Mouse (Mus musculus) adrenal gland, postnatal 14 days (tissue): ENCODE results near the gene Agps. TPM values are rescaled to one million over a fixed set of nuclear protein-coding genes. Genes with fewer than 3 reads are reported as not detected.
A peak's percentile ranks its signal among the peaks of the same experiment; 100 is the strongest.

ENCODE experiments used
- DNase-seq: peaks from one replicate; pipeline ENCODE4 v3.0.0; 2021; ENCODE audit warnings: mixed read lengths
- long read RNA-seq, 2 experiments: library from polyadenylated mRNA; stranded (forward); transcript quantifications; one replicate each; pipeline ENCODE4 v2.0.0; 2021
- total RNA-seq: library from RNA; stranded (reverse); gene quantifications from 2 replicates; pipeline ENCODE4 v1.2.3, GENCODE M21; 2021

Agps gene
- 34.7 and 40.2 TPM in 2 replicates for total RNA-seq
- long read RNA-seq, experiment 1, full-length matches to known transcripts: 8 of 18 reads
- long read RNA-seq, experiment 1, partial matches to known transcripts: 5 of 18 reads
- long read RNA-seq, experiment 1, other reads (novel, unspliced or antisense): 5 of 18 reads
- long read RNA-seq, experiment 2, full-length matches to known transcripts: 12 of 17 reads
- long read RNA-seq, experiment 2, partial matches to known transcripts: 2 of 17 reads
- long read RNA-seq, experiment 2, other reads (novel, unspliced or antisense): 3 of 17 reads

DNA sequence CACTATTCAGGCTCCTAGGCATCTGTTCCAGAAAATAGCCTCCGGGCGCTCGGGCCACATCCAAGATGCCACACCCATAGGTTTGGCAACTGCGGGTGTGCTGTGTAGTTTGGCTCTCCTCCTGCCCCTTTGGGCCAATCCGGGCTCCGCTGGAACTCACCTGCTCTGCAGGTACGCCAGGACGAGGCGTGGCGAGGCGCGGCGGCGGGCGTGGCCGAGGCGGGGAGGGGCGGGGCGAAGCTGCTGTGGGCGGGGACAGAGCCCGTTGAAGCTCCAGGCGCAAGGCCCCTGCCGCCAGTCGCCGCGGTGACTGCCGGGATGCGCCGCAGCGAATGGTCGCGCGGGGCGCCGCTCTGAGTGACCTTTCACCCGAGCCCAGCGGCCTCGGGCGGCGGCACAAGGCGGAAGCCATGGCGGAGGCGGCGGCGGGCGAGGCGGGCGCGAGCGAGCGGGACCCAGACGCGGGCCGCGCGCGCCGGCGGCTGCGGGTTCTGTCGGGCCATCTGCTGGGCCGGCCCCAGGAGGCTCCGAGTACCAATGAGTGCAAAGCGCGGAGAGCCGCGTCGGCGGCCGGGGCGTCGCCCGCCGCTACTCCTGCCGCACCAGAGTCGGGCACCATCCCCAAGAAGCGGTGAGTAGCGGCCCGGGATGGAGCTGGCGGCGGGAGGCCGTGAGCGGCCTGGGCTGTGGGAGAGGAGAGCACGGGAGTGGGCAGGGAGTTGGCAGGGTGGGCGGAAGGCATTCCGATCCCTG, at the start of gene Agps:
Agps (plus strand) TSS at position 297 of the 753 bp plus-strand sequence.
- peak; percentile 93 for DNase-seq

- peak; percentile 69 for DNase-seq
These were observed 45.9 kb upstream of the Agps start for GRCm38 (mm10) chr2:75786075-75786474.

DNA sequence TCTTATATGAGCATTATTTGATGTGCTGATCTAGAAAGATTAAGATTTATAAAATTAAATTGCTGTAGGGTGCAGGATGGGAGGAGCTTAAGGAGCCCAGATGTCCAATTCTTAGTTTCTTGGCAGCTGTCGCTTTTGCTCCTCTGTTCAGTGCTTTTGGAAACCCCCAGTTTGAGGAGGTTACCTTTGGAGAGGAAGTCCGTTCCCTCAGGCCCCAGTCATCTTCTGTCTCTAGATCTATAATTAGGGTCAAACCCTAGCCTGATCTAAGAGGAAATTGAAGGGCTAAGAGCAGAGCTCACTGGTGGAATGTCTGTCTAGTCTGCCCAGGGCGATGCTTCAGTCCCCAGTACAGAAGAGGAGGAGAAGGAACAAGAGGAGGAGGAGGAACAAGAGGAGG, 43.5 kb upstream of the Agps start:
- no peak for DNase-seq

DNA sequence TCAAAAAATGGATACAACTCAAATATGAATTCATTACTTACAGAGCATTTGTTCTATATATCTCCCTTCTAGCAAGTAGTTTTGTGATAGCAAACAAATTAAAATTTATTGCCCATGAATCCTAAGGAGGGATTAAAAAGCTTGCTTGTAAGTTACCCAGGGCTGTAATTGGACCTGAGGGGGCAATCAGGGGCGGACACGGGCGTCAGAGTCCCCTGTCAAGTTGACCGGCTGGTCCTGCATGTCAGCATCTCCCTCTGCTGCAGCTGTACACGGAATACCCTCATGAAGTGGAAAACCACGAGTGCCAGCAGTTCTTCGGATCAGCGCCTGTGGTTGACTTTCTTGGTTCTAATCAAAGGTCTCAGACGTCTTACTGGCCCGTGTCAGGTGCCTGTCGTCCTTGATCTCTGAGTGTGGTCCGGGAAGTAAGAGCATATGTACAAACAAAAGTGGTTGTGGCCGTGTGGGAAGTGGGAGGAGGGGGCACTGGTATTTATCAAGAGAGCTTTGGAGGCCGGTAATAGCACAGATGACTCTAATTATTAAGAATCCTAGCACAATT, 41.9 kb upstream of the Agps start:
- no peak for DNase-seq

DNA sequence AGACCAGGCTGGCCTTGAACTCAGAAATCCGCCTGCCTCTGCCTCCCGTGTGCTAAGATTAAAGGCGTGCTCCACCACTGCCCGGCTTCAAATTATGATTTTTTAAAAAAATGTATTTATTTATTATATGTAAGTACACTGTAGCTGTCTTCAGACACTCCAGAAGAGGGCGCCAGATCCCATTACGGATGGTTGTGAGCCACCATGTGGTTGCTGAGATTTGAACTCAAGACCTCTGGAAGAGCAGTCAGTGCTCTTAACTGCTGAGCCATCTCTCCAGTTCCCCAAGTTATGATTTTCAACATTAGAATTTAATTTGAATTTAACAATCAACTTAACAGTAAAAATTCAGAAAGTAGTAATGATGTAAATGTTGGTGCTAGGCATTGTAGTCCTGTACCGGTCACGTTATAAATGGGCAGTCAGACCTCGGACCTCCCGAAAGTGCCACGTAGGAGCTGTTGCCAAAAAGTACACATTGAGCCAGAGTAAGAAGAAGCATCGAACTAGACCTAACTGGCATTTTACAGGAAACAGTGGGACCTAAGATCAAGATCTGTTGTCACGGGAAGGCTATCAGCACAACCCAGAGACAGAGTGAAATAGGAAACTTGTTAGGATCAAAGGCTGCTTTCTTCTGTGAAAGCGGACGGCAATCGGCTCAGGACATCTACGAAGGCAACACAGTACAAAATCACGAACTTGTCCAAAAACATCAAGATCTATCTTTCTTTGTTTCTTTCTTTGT, 40.2 kb upstream of the Agps start:
- no peak for DNase-seq

DNA sequence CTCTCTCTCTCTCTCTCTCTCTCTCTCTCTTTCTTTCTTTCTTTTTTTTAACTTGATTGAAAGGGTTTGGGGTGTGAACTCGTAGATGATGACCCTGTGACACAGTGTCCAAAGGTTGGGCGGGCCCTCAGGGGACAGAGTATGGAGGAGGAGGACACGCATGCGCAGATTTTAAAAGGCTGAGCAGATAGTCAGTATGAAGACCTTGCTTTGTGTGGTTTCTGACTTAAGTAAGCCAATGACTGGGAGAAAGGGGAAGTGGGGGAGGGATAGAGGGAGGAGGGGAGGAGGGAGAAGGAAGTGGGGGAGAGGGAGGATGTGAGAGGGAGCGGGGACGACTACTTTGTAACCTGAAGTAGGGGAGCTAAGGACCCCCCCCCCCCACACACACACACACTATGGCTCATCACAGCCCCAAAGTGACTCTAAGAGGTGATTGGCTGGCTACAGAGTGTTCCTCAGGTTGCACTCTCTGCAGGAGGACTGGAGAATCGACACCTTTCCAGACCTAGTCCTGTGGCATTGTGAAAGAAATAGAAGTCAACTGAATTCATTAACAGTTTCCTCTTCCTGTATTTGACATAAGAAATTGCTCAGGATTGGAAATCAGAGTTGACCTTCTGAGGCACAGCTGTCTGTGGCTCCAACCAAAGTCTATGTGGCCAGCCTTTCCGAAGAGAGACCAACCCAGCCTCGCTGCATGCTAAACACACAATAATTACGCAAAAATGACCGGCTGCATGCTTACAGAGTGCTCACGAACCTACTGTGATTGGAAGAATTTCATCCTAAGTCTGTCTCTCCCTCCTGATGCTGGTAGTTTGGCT, 39.4 kb upstream of the Agps start:
- DNase-seq: peak; percentile 76

DNA sequence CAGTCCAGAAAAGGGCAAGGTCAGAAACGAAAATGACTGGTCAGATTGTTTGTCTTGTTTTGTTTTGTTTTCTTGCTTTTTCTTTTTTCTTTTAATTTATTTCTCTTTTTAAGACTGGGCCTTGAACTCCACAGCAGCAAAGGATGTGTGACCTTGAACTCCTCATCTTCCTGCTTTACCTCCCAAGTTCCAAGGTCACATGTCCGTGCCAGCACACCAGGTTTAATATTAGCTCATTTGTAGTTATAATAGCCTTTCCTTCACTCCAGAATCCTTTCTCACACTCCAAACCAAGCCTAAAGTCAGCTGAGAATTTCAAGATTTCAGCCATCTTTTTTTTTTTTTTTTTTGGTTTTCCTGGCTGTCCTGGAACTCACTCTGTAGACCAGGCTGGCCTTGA, 35.8 kb upstream of the Agps start:
- no peak for DNase-seq

DNA sequence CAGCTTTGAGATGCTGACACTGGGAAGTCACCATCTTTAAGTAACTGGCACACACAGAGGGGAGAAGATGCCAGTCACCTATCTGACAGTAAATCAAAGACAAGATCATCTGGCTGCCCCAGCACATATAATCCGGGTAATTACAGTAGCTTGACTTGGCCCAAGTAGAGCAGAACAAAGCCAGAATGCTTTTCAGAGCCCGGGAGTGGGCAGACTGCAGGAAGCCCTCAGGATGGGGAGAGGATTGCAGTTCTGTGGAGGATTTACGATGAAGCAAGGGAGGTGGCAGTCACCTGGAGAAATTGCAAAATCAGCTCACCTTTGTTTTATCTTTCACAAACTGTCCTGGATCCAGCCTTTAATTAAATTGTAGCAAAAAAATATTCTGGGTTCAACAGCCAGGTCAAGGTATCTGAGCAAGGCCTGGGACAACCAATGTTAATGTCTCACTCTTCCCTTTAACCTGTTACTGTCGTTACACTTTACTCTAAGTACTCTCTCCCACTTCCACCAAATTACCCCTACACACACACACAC, 33.5 kb upstream of the Agps start:
- DNase-seq: no peak

- no peak for DNase-seq
These were observed 26.2 kb upstream of the Agps start for GRCm38 (mm10) chr2:75805767-75806166.

GRCm38 (mm10) chr2:75806891-75807290, 25.1 kb upstream of the Agps start:
- DNase-seq: no peak

DNA sequence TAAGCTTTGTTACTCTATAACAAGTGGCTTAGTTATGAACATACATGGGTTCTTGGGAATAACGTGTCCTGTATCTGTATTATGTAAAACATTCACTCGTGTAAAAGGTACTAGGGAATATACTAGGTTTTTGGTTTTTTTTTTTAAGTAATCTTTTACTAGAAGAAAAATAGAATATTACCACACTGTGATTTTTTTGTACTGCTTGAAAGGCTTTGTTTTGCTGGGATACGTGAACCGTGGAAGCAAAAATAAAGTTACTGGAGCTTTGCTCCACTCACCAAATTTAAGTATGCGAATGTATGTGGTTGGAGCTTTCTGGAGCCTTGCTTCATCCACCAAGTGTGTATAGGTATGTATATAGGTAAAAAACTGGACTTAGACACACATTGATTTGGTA, 24.5 kb upstream of the Agps start:
- DNase-seq: no peak

DNA sequence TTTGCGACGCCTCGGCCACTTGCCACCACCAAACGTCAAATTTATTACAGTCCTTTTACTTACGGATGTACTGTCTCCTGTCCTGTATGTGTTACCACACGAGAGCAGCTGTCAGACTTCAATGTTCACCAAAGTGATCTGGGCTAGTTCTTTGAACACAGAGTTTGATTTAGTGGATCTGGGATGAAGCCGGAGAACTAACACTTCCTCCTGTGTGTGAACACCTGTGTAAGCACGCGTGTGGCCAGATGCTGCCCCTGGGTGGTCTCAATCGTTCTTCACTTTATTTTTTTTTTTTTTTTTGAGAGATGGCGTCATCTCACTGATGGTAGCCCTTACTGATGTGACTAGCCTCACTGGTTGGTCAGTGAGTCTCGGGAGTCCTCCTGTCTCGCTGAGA, 17.1 kb upstream of the Agps start:
- no peak for DNase-seq

DNA sequence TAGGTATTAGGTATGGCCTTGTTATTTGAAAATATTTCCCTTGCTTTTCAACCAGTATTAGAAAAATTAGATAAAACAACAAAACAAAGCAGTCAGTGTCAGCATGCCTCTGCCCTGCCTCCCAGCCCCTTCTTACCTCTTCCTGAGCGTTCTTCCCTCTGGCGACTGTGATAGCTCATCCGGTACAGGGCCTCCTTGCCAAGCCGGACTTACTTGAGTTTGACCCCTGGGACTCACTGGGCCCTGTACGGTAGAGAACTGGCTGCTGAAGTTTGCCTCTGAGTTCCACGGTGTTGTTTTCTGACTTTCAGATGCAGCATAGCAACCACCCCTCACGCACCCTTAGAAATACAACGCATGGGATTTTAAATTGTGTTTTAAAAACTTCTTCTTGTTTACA, 16.5 kb upstream of the Agps start:
- DNase-seq: no peak

DNA sequence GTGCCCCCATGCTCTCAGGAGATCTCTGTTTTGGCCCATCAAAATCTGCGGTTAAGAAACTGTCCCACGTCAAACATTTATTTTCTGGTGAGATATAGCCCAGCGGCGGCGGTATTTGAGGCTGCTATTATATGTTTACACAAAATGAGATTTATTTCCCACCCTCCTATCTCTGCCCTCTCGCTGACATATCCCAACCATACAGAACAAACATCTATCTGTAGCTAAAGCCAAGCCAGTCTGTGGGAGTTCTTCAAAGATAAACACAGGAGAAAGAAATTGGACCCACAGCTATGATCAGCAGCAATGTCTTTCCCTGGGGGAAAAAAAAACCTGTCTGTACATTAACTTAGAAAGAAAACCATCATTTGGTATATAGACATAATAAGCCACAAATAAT, 15.3 kb upstream of the Agps start:
- no peak for DNase-seq

- no peak for DNase-seq
These were observed 13.3 kb upstream of the Agps start for GRCm38 (mm10) chr2:75818719-75819118.

GRCm38 (mm10) chr2:75819796-75820195, 12.2 kb upstream of the Agps start:
- DNase-seq: no peak

GRCm38 (mm10) chr2:75821971-75822751, 9.8 kb upstream of the Agps start:
- peak; percentile 19 for DNase-seq

GRCm38 (mm10) chr2:75823736-75824135, 8.2 kb upstream of the Agps start:
- DNase-seq: no peak

DNA sequence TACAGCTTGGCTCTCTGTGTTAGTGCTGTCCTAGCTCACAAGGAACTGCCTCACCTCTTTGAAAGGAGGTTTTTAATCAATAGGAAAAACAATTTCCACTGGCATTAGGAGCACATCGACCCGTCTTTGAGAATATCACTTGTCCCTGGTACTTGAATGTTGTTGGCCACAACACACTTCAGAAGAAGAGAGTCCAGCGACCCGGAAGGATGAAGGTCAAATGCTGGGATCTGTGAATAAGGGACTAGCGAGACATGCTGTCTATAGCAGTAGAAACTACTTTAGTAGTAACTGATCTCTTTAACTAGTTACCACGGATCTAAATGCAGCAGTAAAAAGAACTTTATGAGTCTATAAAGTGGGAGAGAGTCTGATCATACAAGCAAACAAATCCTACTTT, 7.8 kb upstream of the Agps start:
- no peak for DNase-seq

DNA sequence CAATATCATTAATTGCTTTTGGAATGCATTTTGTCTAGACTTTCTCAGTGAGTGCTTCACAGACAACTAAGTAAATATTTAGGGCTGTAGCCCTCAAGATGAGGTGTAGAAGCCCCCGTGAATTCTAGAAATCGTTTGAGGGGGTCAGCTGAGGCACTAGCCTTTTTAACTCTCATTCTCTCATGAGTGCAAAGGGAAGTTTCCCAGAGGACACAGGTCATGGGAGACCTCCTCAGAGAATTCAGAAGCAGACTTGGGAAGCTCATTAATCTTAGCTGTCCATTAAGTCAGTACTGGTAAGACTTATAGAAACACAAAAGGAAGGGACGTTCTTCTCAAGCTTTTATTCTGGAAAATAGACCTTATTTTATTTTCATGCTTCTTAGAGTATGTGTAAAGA, 7.1 kb upstream of the Agps start:
- no peak for DNase-seq

DNA sequence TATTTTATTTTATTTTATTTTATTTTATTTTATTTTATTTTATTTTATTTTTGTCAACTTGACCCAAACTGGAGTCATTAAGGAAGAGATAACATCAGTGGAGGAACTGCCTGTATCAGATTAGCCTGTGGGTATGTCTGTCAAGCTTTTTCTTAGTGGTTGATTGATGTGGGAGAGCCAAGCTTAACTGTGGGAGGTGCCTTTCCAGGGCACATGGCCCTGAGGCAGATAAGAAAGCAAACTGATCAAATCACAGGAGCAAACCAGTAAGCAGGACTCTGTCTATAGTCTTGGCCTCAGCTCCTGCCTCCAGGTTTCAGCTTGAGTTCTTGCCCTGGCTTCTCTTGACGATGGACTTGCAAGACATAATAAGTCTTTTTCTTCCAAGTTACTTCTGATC, 6.4 kb upstream of the Agps start:
- no peak for DNase-seq
